Mouse (Mus musculus): Measurements from ENCODE around the gene Bcl2l1.

DNA sequence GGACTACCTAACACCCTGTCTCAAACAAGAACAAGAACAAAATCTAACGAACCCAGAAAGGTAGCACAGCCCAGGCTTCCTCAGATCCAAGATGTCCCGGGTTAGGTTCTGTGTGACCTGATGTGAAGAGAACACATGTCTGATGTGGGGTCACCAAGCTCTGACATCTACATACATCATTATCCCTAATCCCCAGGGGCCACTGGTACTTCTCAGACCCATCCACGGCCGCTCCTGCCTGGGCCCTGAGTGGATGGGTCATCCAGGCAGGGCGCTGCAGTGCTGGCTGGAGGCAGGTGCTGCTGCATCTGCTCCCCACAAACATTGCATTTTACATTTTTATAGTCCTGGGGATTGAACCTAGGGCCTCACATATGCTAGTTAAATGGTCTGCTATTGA lies 91.0 kb downstream of the Bcl2l1 start:
- TF ChIP-seq CTCF (IDR thresholded peaks at IDR 0.05; ENCODE audit: borderline replicate concordance, control insufficient read depth, extremely low read depth, insufficient read depth, low read length, poor library complexity) (no peak), POLR2A (IDR thresholded peaks at IDR 0.05; ENCODE audit: control insufficient read depth, extremely low read depth, insufficient read depth, low read length, poor library complexity) (no peak)
